Mouse (Mus musculus): Measurements from ENCODE around the gene Ephx3. TPM values are rescaled to one million over a fixed set of nuclear protein-coding genes. Genes with fewer than 3 reads are reported as not detected.
A peak's percentile ranks its signal among the peaks of the same experiment; 100 is the strongest.

Gene Ephx3
- polyA plus RNA-seq, 1 experiment from 2014 or later, result 5.0 TPM

DNA sequence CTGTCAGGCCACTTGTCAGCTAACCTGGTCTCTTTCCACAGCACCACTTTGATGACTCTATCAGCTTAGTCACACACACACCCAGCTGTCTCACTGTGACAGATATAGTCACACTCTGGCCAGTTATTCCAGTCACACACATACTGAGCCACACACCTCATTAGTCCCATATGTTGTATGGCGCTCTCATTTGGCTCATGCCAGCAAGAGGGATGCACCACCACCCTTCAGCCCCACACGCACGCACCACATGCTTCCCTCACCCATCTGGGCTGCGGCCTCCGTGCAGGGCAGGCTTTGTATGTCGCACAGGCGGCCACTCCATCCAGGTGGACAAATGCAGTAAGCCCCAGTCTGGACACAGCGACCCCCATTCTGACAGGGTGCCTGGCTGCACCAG is 42.6 kb downstream of the Ephx3 start:
- no peak overlapping the region for H3K27ac ChIP-seq
- H3K4me1 ChIP-seq, result peaks cover 4% of the 10 kb centered on the region
- no peak overlapping the region for H3K4me3 ChIP-seq (replicated peaks)
- no peak overlapping the region for H3K4me2 ChIP-seq
- no peak overlapping the region for H3K9ac ChIP-seq
- WGBS, result 96% methylated on average over 8 of the region's 8 CpGs
- no peaks in the 10 kb centered on the region for H3K27me3 ChIP-seq (replicated peaks)
- no peaks in the 10 kb centered on the region for H3K9me3 ChIP-seq
- H3K36me3 ChIP-seq, result peaks cover 27% of the 10 kb centered on the region; the same call in 1 of the 2 replicates
- ATAC-seq (ENCODE audit: insufficient read depth, low FRiP score, low read depth), result no peak

DNA sequence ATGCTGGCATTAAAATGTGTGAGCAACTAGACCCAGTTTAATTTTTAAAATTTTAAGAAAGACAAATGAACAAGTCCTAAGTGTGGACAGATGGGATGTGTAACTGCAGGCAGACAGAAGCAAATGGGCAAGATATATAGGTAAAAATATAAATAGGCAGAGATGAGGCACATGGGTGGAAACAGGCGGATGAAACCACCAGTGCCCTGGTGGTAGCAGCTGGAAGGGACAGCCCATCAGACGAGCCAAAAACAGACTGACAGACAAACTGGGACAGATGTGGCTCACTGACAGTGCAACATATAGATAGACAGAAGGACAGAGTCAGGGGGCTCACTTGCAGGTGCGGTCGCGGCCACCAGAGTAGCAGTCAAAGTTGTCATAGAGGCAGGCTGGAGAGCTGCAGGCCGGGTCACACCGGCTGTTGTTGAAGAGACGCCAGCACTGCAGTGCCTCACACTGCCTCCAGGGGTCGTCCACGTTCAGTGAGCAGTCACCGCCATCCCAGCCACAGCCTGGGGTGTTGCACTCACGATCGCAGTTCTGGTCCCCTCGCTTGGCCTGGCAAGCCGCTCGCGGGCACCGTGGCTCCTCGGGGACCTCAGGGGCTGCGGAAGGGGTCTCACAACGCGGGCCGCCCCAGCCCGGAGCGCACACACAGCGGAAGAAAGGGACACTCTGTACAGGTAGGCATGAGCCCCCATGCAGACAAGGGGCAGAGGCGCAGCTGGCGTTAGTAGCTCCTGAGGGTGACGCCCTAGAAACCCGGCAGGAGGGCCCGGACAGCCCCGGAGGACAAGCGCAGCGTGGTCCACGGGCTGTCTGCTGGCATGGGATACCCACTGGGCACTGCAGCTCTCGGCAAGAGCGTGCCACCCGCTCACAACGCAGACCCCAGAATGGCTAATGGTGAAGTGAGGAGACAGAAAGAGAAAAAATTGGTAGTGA is 46.2 kb downstream of the Ephx3 start:
- Histone ChIP-seq H3K4me1 (peaks cover 4% of the 10 kb centered on the region), H3K36me3 (peaks cover 38% of the 10 kb centered on the region), H3K4me2 (peak overlapping the region; percentile 47), H3K27me3 (replicated peaks) (no peaks in the 10 kb centered on the region), H3K9ac (no peak overlapping the region), H3K27ac (no peak overlapping the region), H3K4me3 (replicated peaks) (0 out of 2 replicates have a peak overlapping the region, but pooled peaks have one; percentile 18), H3K9me3 (no peaks in the 10 kb centered on the region)
- WGBS, result 33% methylated on average over 39 of the region's 39 CpGs
- peak; percentile 69 for ATAC-seq (ENCODE audit: insufficient read depth, low FRiP score, low read depth)

DNA sequence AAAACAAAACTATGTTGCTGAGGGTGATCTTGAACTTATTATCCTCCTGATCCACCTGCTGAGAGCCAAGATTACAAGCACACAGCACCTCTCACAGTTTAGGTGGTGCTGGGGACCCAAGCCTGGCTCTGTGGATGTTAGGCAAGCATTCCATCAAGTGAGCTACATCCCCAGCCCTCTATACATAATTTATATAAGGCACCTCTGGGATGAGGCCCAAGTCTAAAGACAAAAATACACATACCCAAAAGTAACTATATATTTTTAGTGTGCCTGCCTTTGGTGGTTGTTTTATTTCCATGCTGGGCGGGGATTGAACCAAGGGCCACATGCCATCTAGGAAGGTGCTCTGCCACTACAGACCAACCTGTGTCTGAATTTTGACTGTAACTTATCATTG is 47.1 kb downstream of the Ephx3 start:
- 88% methylated on average over 1 of the region's 1 CpGs for WGBS
- ATAC-seq (ENCODE audit: insufficient read depth, low FRiP score, low read depth), result no peak
- Histone ChIP-seq H3K27me3 (replicated peaks) (no peaks in the 10 kb centered on the region), H3K4me3 (replicated peaks) (no peak overlapping the region), H3K27ac (no peak overlapping the region), H3K4me1 (peaks cover 4% of the 10 kb centered on the region), H3K9me3 (no peaks in the 10 kb centered on the region), H3K9ac (no peak overlapping the region), H3K36me3 (peaks cover 41% of the 10 kb centered on the region), H3K4me2 (no peak overlapping the region)

Other genes with a start within 250 kb of the Ephx3 start
- gene Rrp1b, start 153.4 kb downstream of the Ephx3 start, polyA plus RNA-seq (2015; fragmentation: Nextera tagmentation; extraction: Ambion mirVana), result 43.4 and 50.8 TPM in 2 replicates
- 0.48 and 0.50 TPM in 2 replicates for gene Hsf2bp, start 153.2 kb downstream of the Ephx3 start, polyA plus RNA-seq (2015; fragmentation: Nextera tagmentation; extraction: Ambion mirVana)
- gene Notch3, start 22.7 kb downstream of the Ephx3 start, polyA plus RNA-seq (2015; fragmentation: Nextera tagmentation; extraction: Ambion mirVana), result 13.1 and 14.2 TPM in 2 replicates
- 68.8 and 79.5 TPM in 2 replicates for gene Brd4, start 95.2 kb upstream of the Ephx3 start, polyA plus RNA-seq (2015; fragmentation: Nextera tagmentation; extraction: Ambion mirVana)
- 86.1 and 98.3 TPM in 2 replicates for gene Akap8, start 131.7 kb upstream of the Ephx3 start, polyA plus RNA-seq (2015; fragmentation: Nextera tagmentation; extraction: Ambion mirVana)
- 83.5 and 91.1 TPM in 2 replicates for gene Akap8l, start 161.1 kb upstream of the Ephx3 start, polyA plus RNA-seq (2015; fragmentation: Nextera tagmentation; extraction: Ambion mirVana)
- 26.2 and 31.2 TPM in 2 replicates for gene Wiz, start 199.9 kb upstream of the Ephx3 start, polyA plus RNA-seq (2015; fragmentation: Nextera tagmentation; extraction: Ambion mirVana)
- gene Rasal3, start 214.0 kb upstream of the Ephx3 start, polyA plus RNA-seq (2015; fragmentation: Nextera tagmentation; extraction: Ambion mirVana), result 2.1 TPM in 2 replicates
- 0.26 and 0.45 TPM in 2 replicates for gene Pglyrp2, start 234.6 kb upstream of the Ephx3 start, polyA plus RNA-seq (2015; fragmentation: Nextera tagmentation; extraction: Ambion mirVana)

All from stomach, embryonic 15.5 days (tissue).